Mouse (Mus musculus) CH12.LX (cell line): Measurements from ENCODE around the gene Prr5. TPM values are rescaled to one million over a fixed set of nuclear protein-coding genes. Genes with fewer than 3 reads are reported as not detected.

ENCODE experiments used
- DNase-seq: peaks from one replicate; pipeline ENCODE4 v3.0.0-alpha.2; 2013; ENCODE audit errors: extremely low read depth
- H3K27ac ChIP-seq: 2 replicates; pipeline ENCODE4 v1.5.1; 2012; ENCODE audit warnings: low read depth, mild to moderate bottlenecking, control low read depth, moderate library complexity; ENCODE audit not compliant: insufficient read depth
- H3K27me3 ChIP-seq: replicated peaks from 2 replicates; pipeline ENCODE3; 2012; ENCODE audit warnings: inconsistent platforms
- H3K36me3 ChIP-seq, 2 experiments: replicated peaks in 1 of 2; 2 replicates each; pipeline versions ENCODE3 to v1.6.1; 2012; ENCODE audit warnings: inconsistent platforms in 1 of 2, low read length in 1 of 2, mild to moderate bottlenecking in 1 of 2, mixed read lengths in 1 of 2, moderate library complexity in 1 of 2; ENCODE audit not compliant: control insufficient read depth in 1 of 2, insufficient read depth in 1 of 2
- H3K4me1 ChIP-seq, 2 experiments: 2 replicates each; pipeline ENCODE4 v1.6.1; 2012; ENCODE audit warnings: inconsistent platforms in 1 of 2, moderate library complexity in 1 of 2; ENCODE audit not compliant: insufficient read depth in 2 of 2, control insufficient read depth in 1 of 2
- H3K4me2 ChIP-seq: 2 replicates; pipeline ENCODE4 v1.6.1; 2012; ENCODE audit warnings: low read depth, mild to moderate bottlenecking, control low read depth; ENCODE audit not compliant: poor library complexity, insufficient read depth, severe bottlenecking
- H3K4me3 ChIP-seq, 3 experiments: fragments of 150-350 bp in 1 of 3; sonication (generic) in 1 of 3; replicated peaks in 1 of 3; 2 replicates each; pipeline versions ENCODE3 to v1.5.1; 2011 to 2012; ENCODE audit warnings: low read depth in 2 of 3, low read length in 2 of 3, mild to moderate bottlenecking in 2 of 3, moderate library complexity in 2 of 3, control low read depth in 1 of 3, improper control_type of control experiment in 1 of 3, inconsistent platforms in 1 of 3, mixed read lengths in 1 of 3; ENCODE audit not compliant: poor library complexity in 1 of 3
- H3K79me2 ChIP-seq: replicated peaks from 2 replicates; pipeline ENCODE4 v1.6.1; 2012; ENCODE audit warnings: mild to moderate bottlenecking, moderate library complexity; ENCODE audit not compliant: control insufficient read depth, poor library complexity, insufficient read depth, severe bottlenecking; ENCODE audit errors: extremely low read depth
- H3K9ac ChIP-seq: 2 replicates; pipeline ENCODE4 v1.6.1; 2012; ENCODE audit warnings: low read depth, mild to moderate bottlenecking, control low read depth, moderate library complexity; ENCODE audit not compliant: insufficient read depth
- H3K9me3 ChIP-seq: replicated peaks from 2 replicates; pipeline ENCODE3; 2012; ENCODE audit warnings: low read length, inconsistent platforms, mixed read lengths
- CHD2 ChIP-seq: IDR thresholded peaks from 2 replicates; pipeline ENCODE4 v1.6.1; 2011; ENCODE audit warnings: low read length, improper control_type of control experiment
- ELF1 ChIP-seq: IDR thresholded peaks from 2 replicates; pipeline ENCODE4 v1.6.1; 2014; ENCODE audit warnings: low read depth, mild to moderate bottlenecking, inconsistent platforms, low read length, improper control_type of control experiment
- EP300 ChIP-seq: IDR thresholded peaks from 2 replicates; pipeline ENCODE4 v1.6.1; 2011; ENCODE audit warnings: low read length, improper control_type of control experiment
- ETS1 ChIP-seq: conservative IDR thresholded peaks from 2 replicates; pipeline ENCODE4 v1.6.1; 2012; ENCODE audit warnings: low read depth, mild to moderate bottlenecking, inconsistent platforms, low read length, improper control_type of control experiment, moderate library complexity
- HCFC1 ChIP-seq: IDR thresholded peaks from 2 replicates; pipeline ENCODE4 v1.6.1; 2012; ENCODE audit warnings: low read depth, mild to moderate bottlenecking, inconsistent platforms, low read length, improper control_type of control experiment
- IRF4 ChIP-seq: IDR thresholded peaks from 2 replicates; pipeline ENCODE4 v1.6.1; 2014; ENCODE audit warnings: low read depth, mild to moderate bottlenecking, inconsistent platforms, low read length, improper control_type of control experiment
- KAT2A ChIP-seq: IDR thresholded peaks from 2 replicates; pipeline ENCODE4 v1.6.1; 2012; ENCODE audit warnings: low read length, improper control_type of control experiment, inconsistent platforms; ENCODE audit not compliant: insufficient replicate concordance
- MYC ChIP-seq: IDR thresholded peaks from 2 replicates; pipeline ENCODE4 v1.6.1; 2011; ENCODE audit warnings: low read depth, mild to moderate bottlenecking, improper control_type of control experiment, low read length
- NELFE ChIP-seq: IDR thresholded peaks from 2 replicates; pipeline ENCODE4 v1.6.1; 2011; ENCODE audit warnings: low read depth, low read length, improper control_type of control experiment
- PAX5 ChIP-seq: IDR thresholded peaks from 2 replicates; pipeline ENCODE4 v1.6.1; 2012; ENCODE audit warnings: low read length, inconsistent platforms, mixed read lengths
- POLR2A ChIP-seq: IDR thresholded peaks from 2 replicates; pipeline ENCODE4 v1.6.1; 2011; ENCODE audit warnings: low read depth, mild to moderate bottlenecking, improper control_type of control experiment, low read length
- POLR2AphosphoS2 ChIP-seq: IDR thresholded peaks from 2 replicates; pipeline ENCODE4 v1.6.1; 2011; ENCODE audit warnings: low read depth, low read length, improper control_type of control experiment
- TBP ChIP-seq: conservative IDR thresholded peaks from 2 replicates; pipeline ENCODE4 v1.6.1; 2011; ENCODE audit warnings: low read depth, low read length, improper control_type of control experiment
- UBTF ChIP-seq: IDR thresholded peaks from 2 replicates; pipeline ENCODE4 v1.6.1; 2012; ENCODE audit warnings: low read depth, mild to moderate bottlenecking, inconsistent platforms, low read length, improper control_type of control experiment, moderate library complexity
- USF1 ChIP-seq: IDR thresholded peaks from 2 replicates; pipeline ENCODE4 v1.6.1; 2014; ENCODE audit warnings: low read depth, mild to moderate bottlenecking, inconsistent platforms, low read length, improper control_type of control experiment
- USF2 ChIP-seq: conservative IDR thresholded peaks from 2 replicates; pipeline ENCODE4 v1.6.1; 2011; ENCODE audit warnings: low read depth, low read length, improper control_type of control experiment
- ZC3H11A ChIP-seq: IDR thresholded peaks from 2 replicates; pipeline ENCODE4 v1.6.1; 2012; ENCODE audit warnings: low read depth, mild to moderate bottlenecking, inconsistent platforms, low read length, improper control_type of control experiment
- ZKSCAN1 ChIP-seq: IDR thresholded peaks from 2 replicates; pipeline ENCODE4 v1.6.1; 2012; ENCODE audit warnings: low read depth, inconsistent platforms, low read length, improper control_type of control experiment, borderline replicate concordance
- ZNF384 ChIP-seq: IDR thresholded peaks from 2 replicates; pipeline ENCODE4 v1.6.1; 2012; ENCODE audit warnings: low read depth, low read length, improper control_type of control experiment, inconsistent platforms
- dilution Hi-C: fragments of 300-500 bp; cut with MboI; formaldehyde crosslinking; loops from 2 replicates; pipeline ENCODE4 v1.14.3; 2020; ENCODE audit warnings: low sequenced_read_pairs; ENCODE audit not compliant: extremely low pct_unique_long_range_greater_than_20kb, extremely low pct_ligation_motif_present
- in situ Hi-C: fragments of 300-500 bp; cut with MboI; formaldehyde crosslinking; loops from 3 replicates; pipeline ENCODE4 v1.14.3; 2019; ENCODE audit warnings: low sequenced_read_pairs, low pct_ligation_motif_present, low pct_unique_long_range_greater_than_20kb, mixed read lengths
- polyA plus RNA-seq: library from polyadenylated mRNA; unstranded; fragments of >175 nt; gene quantifications from 2 replicates; pipeline ENCODE4 v1.2.1, GENCODE M21; 2012; ENCODE audit warnings: low read depth; ENCODE audit not compliant: insufficient read length
- total RNA-seq, 2 experiments: library from RNA; depleted of rRNA; stranded (reverse); fragments of 300-350 nt in 1 of 2; fragments of >200 nt in 1 of 2; gene quantifications; 2 replicates each; pipeline ENCODE4 v1.2.3; 2012 to 2014

Prr5 gene
- total and polyA plus RNA-seq, 3 experiments = 11.6 to 68.2 (median 19.7) TPM

DNA sequence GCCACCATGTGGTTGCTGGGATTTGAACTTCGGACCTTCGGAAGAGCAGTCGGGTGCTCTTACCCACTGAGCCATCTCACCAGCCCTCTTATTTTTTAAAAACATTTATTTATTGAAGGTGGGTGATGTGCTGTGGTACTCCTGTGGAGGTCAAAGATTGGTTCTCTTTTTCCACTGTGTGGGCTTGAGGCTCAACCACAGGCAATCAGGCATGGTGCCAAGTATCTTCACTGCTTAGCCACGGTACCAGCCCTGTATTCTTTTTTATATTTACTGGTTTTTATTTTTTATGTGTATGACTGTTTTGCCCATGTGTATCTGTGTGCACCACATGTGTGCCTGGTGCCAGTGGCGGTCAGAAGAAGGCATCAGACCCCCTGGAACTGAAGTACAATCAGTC is 8.1 kb upstream of the Prr5 start:
- H3K4me3 ChIP-seq = no peak overlapping the region
- no peak overlapping the region for H3K9ac ChIP-seq
- no peak for DNase-seq
- dilution Hi-C loops = no loop called here
- no peak overlapping the region for H3K27ac ChIP-seq
- peaks cover 4% of the 10 kb centered on the region in 2 experiments; a peak in 3 of 4 replicates for H3K4me1 ChIP-seq
- in situ Hi-C loops = no loop called here
- no peaks in the 10 kb centered on the region for H3K79me2 ChIP-seq
- TF ChIP-seq UBTF (no peak), TBP (no peak), KAT2A (no peak), EP300 (no peak), IRF4 (no peak), ETS1 (no peak)
- H3K4me2 ChIP-seq = no peak overlapping the region
- H3K9me3 ChIP-seq = peaks cover 5% of the 10 kb centered on the region
- peaks cover 85% of the 10 kb centered on the region for H3K27me3 ChIP-seq
- no peaks in the 10 kb centered on the region for H3K36me3 ChIP-seq

DNA sequence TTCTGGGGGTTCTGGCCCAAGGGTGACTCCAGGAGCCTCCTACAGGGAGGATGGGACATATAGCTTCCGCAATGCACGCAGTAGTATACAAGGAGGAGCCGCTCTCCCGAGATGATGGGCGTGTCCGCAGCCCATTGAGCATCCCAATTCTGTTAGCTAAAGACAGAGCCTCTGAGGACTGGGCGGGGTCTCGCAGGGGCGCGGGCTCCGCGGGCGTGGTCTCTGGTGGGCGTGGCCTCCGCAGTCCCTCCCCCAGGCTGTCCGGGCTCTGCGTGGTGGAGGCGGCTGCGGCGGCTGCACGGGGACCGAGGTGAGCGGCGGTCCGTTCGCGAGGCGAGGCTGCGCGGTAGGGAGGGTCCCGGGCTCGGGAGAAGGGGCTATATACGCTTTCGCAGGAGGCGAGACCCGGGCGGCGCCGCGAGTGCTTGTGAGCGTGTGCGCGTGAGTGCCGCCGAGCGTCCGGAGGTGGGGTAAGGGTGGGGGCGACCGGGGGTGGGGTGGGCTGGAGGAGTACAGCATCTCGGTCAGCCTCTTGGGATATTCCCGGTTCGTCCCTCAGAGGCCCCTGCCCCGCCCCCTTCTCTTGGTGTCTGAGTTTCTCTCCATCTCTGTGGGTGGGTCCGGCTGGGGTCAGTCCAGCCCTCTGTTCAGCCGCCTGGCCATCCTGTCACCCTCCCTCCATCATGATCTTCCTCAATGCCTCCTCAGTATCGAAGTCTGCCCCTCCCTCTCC is 6.3 kb upstream of the Prr5 start:
- Histone ChIP-seq H3K27me3 (peaks cover 87% of the 10 kb centered on the region), H3K4me1 (peaks cover 4% of the 10 kb centered on the region in 2 experiments; a peak in 3 of 4 replicates), H3K36me3 (no peaks in the 10 kb centered on the region), H3K79me2 (no peaks in the 10 kb centered on the region), H3K9ac (no peak overlapping the region), H3K9me3 (no peaks in the 10 kb centered on the region), H3K4me3 (peak overlapping the region in 1 of 3 experiments; percentile 17), H3K4me2 (peak overlapping the region; percentile 63), H3K27ac (no peak overlapping the region)
- peak; percentile 38 for DNase-seq
- in situ Hi-C loops (no loop called here), dilution Hi-C loops (no loop called here)
- TF ChIP-seq ZKSCAN1 = no peak
- no peak for TF ChIP-seq POLR2AphosphoS2
- TF ChIP-seq MYC = no peak
- TF ChIP-seq IRF4 = no peak
- no peak for TF ChIP-seq USF2
- no peak for TF ChIP-seq EP300
- no peak for TF ChIP-seq CHD2
- no peak for TF ChIP-seq KAT2A
- TF ChIP-seq POLR2A = no peak
- TF ChIP-seq HCFC1 = no peak
- TF ChIP-seq PAX5 = no peak
- no peak for TF ChIP-seq NELFE
- no peak for TF ChIP-seq ELF1
- no peak for TF ChIP-seq ZC3H11A
- no peak for TF ChIP-seq ZNF384
- no peak for TF ChIP-seq USF1
